Mouse (Mus musculus): ENCODE results near the gene B4galt5.

DNA sequence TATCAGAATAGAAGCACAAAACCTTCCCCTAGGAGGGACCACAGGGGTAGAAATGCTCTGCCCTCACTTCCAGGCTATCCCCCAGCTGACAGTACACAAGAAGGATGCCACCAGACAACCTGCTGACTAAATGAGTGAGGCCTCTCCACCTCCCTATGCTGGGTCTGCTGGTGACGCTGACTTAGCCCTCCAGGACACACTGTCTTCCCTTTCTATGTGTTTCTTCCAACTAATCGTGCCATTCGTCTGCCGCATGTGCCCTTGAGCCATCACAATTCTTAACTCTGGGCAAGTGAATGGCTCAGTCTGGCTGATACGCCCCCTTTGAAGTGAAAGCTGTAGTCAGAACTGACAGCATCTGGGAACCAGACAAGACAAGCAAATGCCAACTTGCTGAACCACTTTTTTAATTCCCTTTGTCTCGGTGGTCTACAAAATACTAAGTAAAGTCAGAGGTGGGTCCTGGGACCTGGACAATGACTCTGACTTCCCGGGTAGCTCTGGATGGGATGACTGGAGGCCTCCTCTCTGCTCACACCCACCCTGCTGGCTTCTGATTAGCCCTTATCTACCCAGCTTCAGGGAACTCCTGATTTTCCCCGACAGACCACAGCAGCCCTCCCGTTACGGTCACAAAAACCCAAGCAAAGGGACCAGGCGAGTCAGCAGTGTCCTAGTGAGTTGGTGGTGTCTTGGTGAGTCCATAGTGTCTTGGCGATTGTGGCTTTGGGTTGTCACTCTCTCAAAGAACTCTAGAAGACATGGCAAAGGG lies 5.4 kb downstream of the B4galt5 start:
- TF ChIP-seq CTCF (conservative IDR thresholded peaks at IDR 0.05; ENCODE audit: low read length) (no peak), NANOG (IDR thresholded peaks at IDR 0.05; ENCODE audit: borderline replicate concordance, low read length) (no peak), POU5F1 (IDR thresholded peaks at IDR 0.05; ENCODE audit: borderline replicate concordance, low read length) (no peak)

All from E14TG2a.4 (cell line).